Mouse (Mus musculus): ENCODE results near the gene Pin1.
"Not testable (repeated sequence)": the region's sequence is repeated elsewhere in the genome, so short reads cannot be mapped to it uniquely, and the experiment has no call there.

Gene Pin1

GRCm38 (mm10) chr9:20651602-20652259 lies at the start of gene Pin1:
Pin1 (plus strand) TSS chr9:20652095.
- DNase-seq (ENCODE audit: low read depth, low spot score) = peak; percentile 99

- no peak for DNase-seq (ENCODE audit: low read depth, low spot score)
Measured at GRCm38 (mm10) chr9:20606269-20606668, 45.6 kb upstream of the Pin1 start.

GRCm38 (mm10) chr9:20607100-20607974 lies 44.6 kb upstream of the Pin1 start:
- DNase-seq (ENCODE audit: low read depth, low spot score) = peak; percentile 96

- DNase-seq (ENCODE audit: low read depth, low spot score) = no peak
Measured at GRCm38 (mm10) chr9:20609831-20610464, 41.9 kb upstream of the Pin1 start.

GRCm38 (mm10) chr9:20611976-20612375 lies 39.9 kb upstream of the Pin1 start:
- DNase-seq (ENCODE audit: low read depth, low spot score) = no peak

GRCm38 (mm10) chr9:20616685-20617084 lies 35.2 kb upstream of the Pin1 start:
- DNase-seq (ENCODE audit: low read depth, low spot score) = no peak

- DNase-seq (ENCODE audit: low read depth, low spot score) = no peak
Measured at GRCm38 (mm10) chr9:20631332-20631731, 20.6 kb upstream of the Pin1 start.

GRCm38 (mm10) chr9:20635676-20636075 lies 16.2 kb upstream of the Pin1 start:
- DNase-seq (ENCODE audit: low read depth, low spot score) = not testable (repeated sequence)

GRCm38 (mm10) chr9:20636256-20636655 lies 15.6 kb upstream of the Pin1 start:
- no peak for DNase-seq (ENCODE audit: low read depth, low spot score)

GRCm38 (mm10) chr9:20636790-20637189 lies 15.1 kb upstream of the Pin1 start:
- no peak for DNase-seq (ENCODE audit: low read depth, low spot score)

GRCm38 (mm10) chr9:20638552-20638951 lies 13.3 kb upstream of the Pin1 start:
- DNase-seq (ENCODE audit: low read depth, low spot score) = no peak

- DNase-seq (ENCODE audit: low read depth, low spot score) = no peak
Measured at GRCm38 (mm10) chr9:20639486-20639885, 12.4 kb upstream of the Pin1 start.

GRCm38 (mm10) chr9:20641501-20641900 lies 10.4 kb upstream of the Pin1 start:
- no peak for DNase-seq (ENCODE audit: low read depth, low spot score)

- DNase-seq (ENCODE audit: low read depth, low spot score) = peak; percentile 99
Measured at GRCm38 (mm10) chr9:20642101-20642895, 9.6 kb upstream of the Pin1 start, which contains the start of gene Ubl5. Ubl5 (plus strand) TSS chr9:20642878.

- peak; percentile 85 for DNase-seq (ENCODE audit: low read depth, low spot score)
Measured at GRCm38 (mm10) chr9:20642896-20643466, 8.9 kb upstream of the Pin1 start.

GRCm38 (mm10) chr9:20643781-20644180 lies 8.1 kb upstream of the Pin1 start:
- DNase-seq (ENCODE audit: low read depth, low spot score) = no peak

GRCm38 (mm10) chr9:20644360-20645081 lies 7.4 kb upstream of the Pin1 start, which contains the start of gene Fbxl12:
Fbxl12 (minus strand) TSS chr9:20644767.
- DNase-seq (ENCODE audit: low read depth, low spot score) = peak; percentile 67

- no peak for DNase-seq (ENCODE audit: low read depth, low spot score)
Measured at GRCm38 (mm10) chr9:20645121-20645520, 6.8 kb upstream of the Pin1 start.

- no peak for DNase-seq (ENCODE audit: low read depth, low spot score)
Measured at GRCm38 (mm10) chr9:20652260-20652658, 364 bp downstream of the Pin1 start.

GRCm38 (mm10) chr9:20653859-20654258 lies 2.0 kb downstream of the Pin1 start:
- DNase-seq (ENCODE audit: low read depth, low spot score) = no peak

Data from forelimb bud, embryonic 11.5 days (tissue).